Mouse (Mus musculus): ENCODE data around the gene Flcn. TPM values are rescaled to one million over a fixed set of nuclear protein-coding genes. Genes with fewer than 3 reads are reported as not detected.

Flcn gene
- total RNA-seq, 1 experiment from 2014 or later: 40.6 TPM

GRCm38 (mm10) chr11:59777259-59777658, 32.6 kb downstream of the Flcn start:
- no peak for ATAC-seq (replicated peaks; ENCODE audit: insufficient number of reproducible peaks, low FRiP score, low TSS enrichment, poor library complexity, severe bottlenecking)

GRCm38 (mm10) chr11:59775435-59776148, 34.2 kb downstream of the Flcn start:
- ATAC-seq (replicated peaks; ENCODE audit: insufficient number of reproducible peaks, low FRiP score, low TSS enrichment, poor library complexity, severe bottlenecking): no peak

- ATAC-seq (replicated peaks; ENCODE audit: insufficient number of reproducible peaks, low FRiP score, low TSS enrichment, poor library complexity, severe bottlenecking): no peak
These were observed 35.3 kb downstream of the Flcn start for GRCm38 (mm10) chr11:59774522-59774921.

GRCm38 (mm10) chr11:59772902-59773301, 36.9 kb downstream of the Flcn start:
- ATAC-seq (replicated peaks; ENCODE audit: insufficient number of reproducible peaks, low FRiP score, low TSS enrichment, poor library complexity, severe bottlenecking): no peak

- ATAC-seq (replicated peaks; ENCODE audit: insufficient number of reproducible peaks, low FRiP score, low TSS enrichment, poor library complexity, severe bottlenecking): no peak
These were observed 37.5 kb downstream of the Flcn start for GRCm38 (mm10) chr11:59772291-59772690.

- ATAC-seq (replicated peaks; ENCODE audit: insufficient number of reproducible peaks, low FRiP score, low TSS enrichment, poor library complexity, severe bottlenecking): no peak
These were observed 39.1 kb downstream of the Flcn start for GRCm38 (mm10) chr11:59770753-59771152.

- ATAC-seq (replicated peaks; ENCODE audit: insufficient number of reproducible peaks, low FRiP score, low TSS enrichment, poor library complexity, severe bottlenecking): no peak
These were observed 40.1 kb downstream of the Flcn start for GRCm38 (mm10) chr11:59769738-59770137.

- ATAC-seq (replicated peaks; ENCODE audit: insufficient number of reproducible peaks, low FRiP score, low TSS enrichment, poor library complexity, severe bottlenecking): no peak
These were observed 40.5 kb downstream of the Flcn start for GRCm38 (mm10) chr11:59769307-59769706.

GRCm38 (mm10) chr11:59760796-59761195, 49.0 kb downstream of the Flcn start:
- no peak for ATAC-seq (replicated peaks; ENCODE audit: insufficient number of reproducible peaks, low FRiP score, low TSS enrichment, poor library complexity, severe bottlenecking)

GRCm38 (mm10) chr11:59759626-59760025, 50.2 kb downstream of the Flcn start:
- no peak for ATAC-seq (replicated peaks; ENCODE audit: insufficient number of reproducible peaks, low FRiP score, low TSS enrichment, poor library complexity, severe bottlenecking)

- ATAC-seq (replicated peaks; ENCODE audit: insufficient number of reproducible peaks, low FRiP score, low TSS enrichment, poor library complexity, severe bottlenecking): no peak
These were observed 50.6 kb downstream of the Flcn start for GRCm38 (mm10) chr11:59759178-59759577.

- no peak for ATAC-seq (replicated peaks; ENCODE audit: insufficient number of reproducible peaks, low FRiP score, low TSS enrichment, poor library complexity, severe bottlenecking)
These were observed 51.4 kb downstream of the Flcn start for GRCm38 (mm10) chr11:59758191-59758985.

- no peak for ATAC-seq (replicated peaks; ENCODE audit: insufficient number of reproducible peaks, low FRiP score, low TSS enrichment, poor library complexity, severe bottlenecking)
These were observed 53.5 kb downstream of the Flcn start for GRCm38 (mm10) chr11:59756351-59756750.

GRCm38 (mm10) chr11:59754504-59754903, 55.3 kb downstream of the Flcn start:
- ATAC-seq (replicated peaks; ENCODE audit: insufficient number of reproducible peaks, low FRiP score, low TSS enrichment, poor library complexity, severe bottlenecking): no peak

GRCm38 (mm10) chr11:59749050-59749449, 60.8 kb downstream of the Flcn start:
- ATAC-seq (replicated peaks; ENCODE audit: insufficient number of reproducible peaks, low FRiP score, low TSS enrichment, poor library complexity, severe bottlenecking): no peak

GRCm38 (mm10) chr11:59746614-59747013, 63.2 kb downstream of the Flcn start:
- ATAC-seq (replicated peaks; ENCODE audit: insufficient number of reproducible peaks, low FRiP score, low TSS enrichment, poor library complexity, severe bottlenecking): no peak

GRCm38 (mm10) chr11:59745851-59746250, 64.0 kb downstream of the Flcn start:
- no peak for ATAC-seq (replicated peaks; ENCODE audit: insufficient number of reproducible peaks, low FRiP score, low TSS enrichment, poor library complexity, severe bottlenecking)

GRCm38 (mm10) chr11:59744374-59744773, 65.4 kb downstream of the Flcn start:
- ATAC-seq (replicated peaks; ENCODE audit: insufficient number of reproducible peaks, low FRiP score, low TSS enrichment, poor library complexity, severe bottlenecking): no peak

GRCm38 (mm10) chr11:59743712-59744111, 66.1 kb downstream of the Flcn start:
- ATAC-seq (replicated peaks; ENCODE audit: insufficient number of reproducible peaks, low FRiP score, low TSS enrichment, poor library complexity, severe bottlenecking): no peak

GRCm38 (mm10) chr11:59743307-59743706, 66.5 kb downstream of the Flcn start:
- no peak for ATAC-seq (replicated peaks; ENCODE audit: insufficient number of reproducible peaks, low FRiP score, low TSS enrichment, poor library complexity, severe bottlenecking)
